Mouse (Mus musculus): Measurements from ENCODE around the gene Nr0b1. TPM values are rescaled to one million over a fixed set of nuclear protein-coding genes. Genes with fewer than 3 reads are reported as not detected.

Nr0b1 gene
- not detected for polyA plus RNA-seq (2012; fragmentation: generic; extraction: Trizol)

GRCm38 (mm10) chrX:86191614-86192419 is at the start of gene Nr0b1:
Gene Nr0b1 (plus strand): TSS chrX:86191764.

Other genes starting within 250 kb of the Nr0b1 start
- gene Samt3, start 147.6 kb upstream of the Nr0b1 start, polyA plus RNA-seq (2012; fragmentation: generic; extraction: Trizol) = not detected
- not detected for gene Mageb4, start 113.3 kb downstream of the Nr0b1 start, polyA plus RNA-seq (2012; fragmentation: generic; extraction: Trizol)